Mouse (Mus musculus) MEL (cell line): ENCODE measurements around the gene Vav2. TPM values are rescaled to one million over a fixed set of nuclear protein-coding genes. Genes with fewer than 3 reads are reported as not detected.

ENCODE experiments used
- DNase-seq: peaks from one replicate; pipeline ENCODE4 v3.0.0; 2011; ENCODE audit warnings: low read depth, low spot score
- H3K27ac ChIP-seq: 2 replicates; pipeline ENCODE4 v1.5.1; 2012; ENCODE audit warnings: low read depth, mild to moderate bottlenecking, control low read depth, low read length, moderate library complexity; ENCODE audit not compliant: control insufficient read depth
- H3K27me3 ChIP-seq, 2 experiments: fragments of 150-350 bp in 1 of 2; sonication (generic) in 1 of 2; 2 replicates each; pipeline ENCODE4 v1.6.1; 2012; ENCODE audit warnings: low read length in 2 of 2, mild to moderate bottlenecking in 2 of 2, improper control_type of control experiment in 1 of 2, moderate library complexity in 1 of 2; ENCODE audit not compliant: insufficient read depth in 2 of 2, control insufficient read depth in 1 of 2
- H3K36me3 ChIP-seq, 2 experiments: 2 replicates each; pipeline ENCODE4 v1.6.1; 2012 to 2014; ENCODE audit warnings: low read length in 2 of 2, improper control_type of control experiment in 1 of 2, inconsistent platforms in 1 of 2, mild to moderate bottlenecking in 1 of 2; ENCODE audit not compliant: insufficient read depth in 2 of 2, control insufficient read depth in 1 of 2
- H3K4me1 ChIP-seq, 2 experiments: fragments of 150-350 bp in 1 of 2; sonication (generic) in 1 of 2; 2 replicates each; pipeline ENCODE4 v1.6.1; 2012; ENCODE audit warnings: low read length in 2 of 2, improper control_type of control experiment in 1 of 2, mild to moderate bottlenecking in 1 of 2; ENCODE audit not compliant: insufficient read depth in 2 of 2, control insufficient read depth in 1 of 2
- H3K4me3 ChIP-seq, 2 experiments: fragments of 150-350 bp in 1 of 2; sonication (generic) in 1 of 2; 2 replicates each; pipeline ENCODE4 v1.5.1; 2012; ENCODE audit warnings: low read depth in 2 of 2, low read length in 2 of 2, mild to moderate bottlenecking in 2 of 2, moderate library complexity in 2 of 2, control low read depth in 1 of 2, improper control_type of control experiment in 1 of 2; ENCODE audit not compliant: control insufficient read depth in 1 of 2, insufficient read depth in 1 of 2
- H3K79me2 ChIP-seq: 2 replicates; pipeline ENCODE4 v1.6.1; 2012; ENCODE audit warnings: mild to moderate bottlenecking, low read length, moderate library complexity; ENCODE audit not compliant: control insufficient read depth, poor library complexity, insufficient read depth
- H3K9ac ChIP-seq: 2 replicates; pipeline ENCODE4 v1.6.1; 2012; ENCODE audit warnings: low read depth, mild to moderate bottlenecking, control low read depth, low read length, moderate library complexity; ENCODE audit not compliant: control insufficient read depth, poor library complexity, severe bottlenecking
- H3K9me3 ChIP-seq: fragments of 150-350 bp; sonication (generic); replicated peaks from 2 replicates; pipeline ENCODE4 v1.6.1; 2012; ENCODE audit warnings: mild to moderate bottlenecking, low read length, improper control_type of control experiment, moderate library complexity; ENCODE audit not compliant: insufficient read depth
- BHLHE40 ChIP-seq: IDR thresholded peaks from 2 replicates; pipeline ENCODE4 v1.6.1; 2012; ENCODE audit warnings: low read depth, mild to moderate bottlenecking, inconsistent platforms, low read length, improper control_type of control experiment, borderline replicate concordance
- CHD1 ChIP-seq: IDR thresholded peaks from 2 replicates; pipeline ENCODE4 v1.6.1; 2012; ENCODE audit warnings: low read depth, mild to moderate bottlenecking, inconsistent platforms, low read length, improper control_type of control experiment
- E2F4 ChIP-seq: IDR thresholded peaks from 2 replicates; pipeline ENCODE4 v1.6.1; 2011; ENCODE audit warnings: low read depth, low read length, improper control_type of control experiment, borderline replicate concordance
- EP300 ChIP-seq, 2 experiments: IDR thresholded peaks; 2 replicates each; pipeline ENCODE4 v1.6.1; 2011; ENCODE audit warnings: improper control_type of control experiment in 2 of 2, low read length in 2 of 2, low read depth in 1 of 2, mild to moderate bottlenecking in 1 of 2
- GATA1 ChIP-seq: IDR thresholded peaks from 2 replicates; pipeline ENCODE4 v1.6.1; 2011; ENCODE audit warnings: low read depth, low read length, improper control_type of control experiment
- JUND ChIP-seq: IDR thresholded peaks from 2 replicates; pipeline ENCODE4 v1.6.1; 2011; ENCODE audit warnings: low read depth, mild to moderate bottlenecking, improper control_type of control experiment, low read length
- KAT2A ChIP-seq: conservative IDR thresholded peaks from 2 replicates; pipeline ENCODE4 v1.6.1; 2012; ENCODE audit warnings: low read depth, low read length, improper control_type of control experiment, inconsistent platforms
- MAX ChIP-seq: IDR thresholded peaks from 2 replicates; pipeline ENCODE4 v1.6.1; 2011; ENCODE audit warnings: low read length, improper control_type of control experiment
- MAZ ChIP-seq: IDR thresholded peaks from 2 replicates; pipeline ENCODE4 v1.6.1; 2012; ENCODE audit warnings: low read depth, mild to moderate bottlenecking, inconsistent platforms, low read length, improper control_type of control experiment
- MEF2A ChIP-seq: IDR thresholded peaks from 2 replicates; pipeline ENCODE4 v1.6.1; 2014; ENCODE audit warnings: low read depth, mild to moderate bottlenecking, inconsistent platforms, low read length, improper control_type of control experiment; ENCODE audit not compliant: poor library complexity, insufficient replicate concordance, severe bottlenecking; ENCODE audit errors: extremely low read depth
- MXI1 ChIP-seq: IDR thresholded peaks from 2 replicates; pipeline ENCODE4 v1.6.1; 2011; ENCODE audit warnings: mild to moderate bottlenecking, low read depth, low read length, improper control_type of control experiment
- MYB ChIP-seq: IDR thresholded peaks from 2 replicates; pipeline ENCODE4 v1.6.1; 2011; ENCODE audit warnings: mild to moderate bottlenecking, low read depth, low read length, improper control_type of control experiment
- MYC ChIP-seq: IDR thresholded peaks from 2 replicates; pipeline ENCODE4 v1.6.1; 2011; ENCODE audit warnings: low read depth, mild to moderate bottlenecking, low read length, improper control_type of control experiment, moderate library complexity
- NELFE ChIP-seq: IDR thresholded peaks from 2 replicates; pipeline ENCODE4 v1.6.1; 2011; ENCODE audit warnings: low read depth, low read length, improper control_type of control experiment
- POLR2AphosphoS2 ChIP-seq: IDR thresholded peaks from 2 replicates; pipeline ENCODE4 v1.6.1; 2011; ENCODE audit warnings: low read length, improper control_type of control experiment
- RAD21 ChIP-seq: IDR thresholded peaks from 2 replicates; pipeline ENCODE4 v1.6.1; 2011; ENCODE audit warnings: mild to moderate bottlenecking, low read depth, low read length, improper control_type of control experiment
- RCOR1 ChIP-seq: IDR thresholded peaks from 2 replicates; pipeline ENCODE4 v1.6.1; 2012; ENCODE audit warnings: low read depth, mild to moderate bottlenecking, inconsistent platforms, low read length, improper control_type of control experiment
- SIN3A ChIP-seq: IDR thresholded peaks from 2 replicates; pipeline ENCODE4 v1.6.1; 2012; ENCODE audit warnings: low read length, improper control_type of control experiment, inconsistent platforms
- TBP ChIP-seq: IDR thresholded peaks from 2 replicates; pipeline ENCODE4 v1.8.0; 2011; ENCODE audit warnings: low read depth, low read length, improper control_type of control experiment
- UBTF ChIP-seq: IDR thresholded peaks from 2 replicates; pipeline ENCODE4 v1.6.1; 2012; ENCODE audit warnings: low read depth, mild to moderate bottlenecking, inconsistent platforms, low read length, improper control_type of control experiment, moderate library complexity, borderline replicate concordance; ENCODE audit not compliant: insufficient read depth
- ZC3H11A ChIP-seq: IDR thresholded peaks from 2 replicates; pipeline ENCODE4 v1.6.1; 2012; ENCODE audit warnings: low read depth, mild to moderate bottlenecking, inconsistent platforms, low read length, improper control_type of control experiment
- ZKSCAN1 ChIP-seq: IDR thresholded peaks from 2 replicates; pipeline ENCODE4 v1.6.1; 2012; ENCODE audit warnings: low read depth, mild to moderate bottlenecking, inconsistent platforms, low read length, improper control_type of control experiment, moderate library complexity
- ZMIZ1 ChIP-seq: IDR thresholded peaks from 2 replicates; pipeline ENCODE4 v1.6.1; 2012; ENCODE audit warnings: low read depth, mild to moderate bottlenecking, inconsistent platforms, low read length, improper control_type of control experiment, moderate library complexity
- ZNF384 ChIP-seq: IDR thresholded peaks from 2 replicates; pipeline ENCODE4 v1.6.1; 2012; ENCODE audit warnings: low read depth, mild to moderate bottlenecking, inconsistent platforms, low read length, improper control_type of control experiment
- polyA plus RNA-seq, 2 experiments: library from polyadenylated mRNA; stranded (reverse) in 1 of 2; unstranded in 1 of 2; fragments of >175 nt in 1 of 2; fragments of >200 nt in 1 of 2; gene quantifications; 2 replicates each; pipeline versions ENCODE4 v1.2.1 to v1.2.4; 2012; ENCODE audit warnings: low replicate concordance in 2 of 2, low read depth in 1 of 2; ENCODE audit not compliant: insufficient read length in 2 of 2, insufficient read depth in 1 of 2, missing spikeins in 1 of 2
- total RNA-seq: library from RNA; depleted of rRNA; stranded (reverse); fragments of 300-350 nt; gene quantifications from 2 replicates; pipeline ENCODE4 v1.2.3, GENCODE M21; 2012

Gene Vav2
- total and polyA plus RNA-seq, 3 experiments = 8.8 to 15.9 TPM; not detected in 1

DNA sequence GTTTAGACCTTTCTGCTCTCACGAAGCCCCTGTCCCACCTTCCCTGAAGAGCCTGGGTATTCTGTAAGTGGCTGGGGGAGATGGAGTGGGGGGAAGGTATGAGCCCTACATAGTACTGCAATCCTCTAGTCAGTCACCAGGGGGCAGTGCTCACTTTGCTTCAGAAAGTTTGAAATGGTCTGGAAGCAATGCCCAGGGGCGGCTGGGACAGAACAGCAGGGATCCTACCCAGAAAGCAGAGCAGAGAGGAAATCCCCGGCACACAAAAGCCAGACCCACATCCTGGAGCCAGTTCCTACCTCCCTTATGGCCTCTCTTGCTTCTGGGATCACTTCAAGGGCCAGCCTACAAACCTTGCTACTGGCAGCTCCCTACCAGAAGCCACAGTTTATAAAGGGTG lies 137.8 kb downstream of the Vav2 start (continued):
- no peak for TF ChIP-seq EP300 (IDR thresholded peaks at IDR 0.05; ENCODE audit: low read depth in 1 of 2, low read length in 2 of 2)
- TF ChIP-seq POLR2AphosphoS2 = no peak
- no peak for TF ChIP-seq ZKSCAN1
- no peak for TF ChIP-seq GATA1
- no peak for TF ChIP-seq MAX
- peak; percentile 97 for TF ChIP-seq ZC3H11A
- TF ChIP-seq NELFE = no peak
- no peak for TF ChIP-seq MYC
- TF ChIP-seq RCOR1 = no peak
- 0 out of 2 replicates have a peak, but pooled peaks have one; percentile 8 for TF ChIP-seq MAZ
- TF ChIP-seq BHLHE40 = no peak
- TF ChIP-seq TBP = no peak
- no peak for TF ChIP-seq MYB

- Histone ChIP-seq H3K27ac (no peak overlapping the region), H3K4me3 (no peak overlapping the region), H3K27me3 (no peaks in the 10 kb centered on the region), H3K9me3 (no peaks in the 10 kb centered on the region), H3K9ac (no peak overlapping the region), H3K36me3 (no peaks in the 10 kb centered on the region), H3K79me2 (no peaks in the 10 kb centered on the region), H3K4me1 (no peaks in the 10 kb centered on the region)
- DNase-seq = no peak
- TF ChIP-seq SIN3A (no peak), MAX (no peak), POLR2AphosphoS2 (no peak), ZKSCAN1 (no peak), GATA1 (no peak), TBP (no peak), CHD1 (no peak)
Observed at GRCm38 (mm10) chr2:27286971-27287710, 139.7 kb downstream of the Vav2 start.

- no peak overlapping the region for H3K4me3 ChIP-seq
- H3K4me1 ChIP-seq = no peaks in the 10 kb centered on the region
- no peak overlapping the region for H3K27ac ChIP-seq
- TF ChIP-seq KAT2A (no peak), JUND (no peak), UBTF (no peak), RAD21 (no peak), MAX (no peak), MEF2A (no peak), MXI1 (no peak), ZNF384 (no peak), E2F4 (no peak), RCOR1 (no peak), ZMIZ1 (no peak), MAZ (no peak), MYC (no peak)
- H3K9me3 ChIP-seq = no peaks in the 10 kb centered on the region
- no peak for DNase-seq
- H3K79me2 ChIP-seq = no peaks in the 10 kb centered on the region
- H3K9ac ChIP-seq = no peak overlapping the region
- H3K36me3 ChIP-seq = no peaks in the 10 kb centered on the region
- no peaks in the 10 kb centered on the region for H3K27me3 ChIP-seq
Observed at GRCm38 (mm10) chr2:27284441-27284840, 142.4 kb downstream of the Vav2 start.
